Mouse (Mus musculus): ENCODE results near the gene Rslcan18.

GRCm38 (mm10) chr13:67107681-67108080 is 8.4 kb downstream of the Rslcan18 start:
- TF ChIP-seq CTCF (conservative IDR thresholded peaks at IDR 0.05; ENCODE audit: low read length) (no peak), NANOG (IDR thresholded peaks at IDR 0.05; ENCODE audit: borderline replicate concordance, low read length) (no peak)
